Mouse (Mus musculus) adrenal gland, postnatal 25 days (tissue): ENCODE results near the gene Susd3. TPM values are rescaled to one million over a fixed set of nuclear protein-coding genes. Genes with fewer than 3 reads are reported as not detected.

Experiments
- DNase-seq: peaks from one replicate; pipeline ENCODE4 v3.0.0; 2021; ENCODE audit warnings: mixed read lengths
- total RNA-seq: library from RNA; stranded (reverse); gene quantifications from 2 replicates; pipeline ENCODE4 v1.2.3, GENCODE M21; 2021

The Susd3 gene
- total RNA-seq, 1 experiment from 2014 or later: 0.43 TPM

DNA sequence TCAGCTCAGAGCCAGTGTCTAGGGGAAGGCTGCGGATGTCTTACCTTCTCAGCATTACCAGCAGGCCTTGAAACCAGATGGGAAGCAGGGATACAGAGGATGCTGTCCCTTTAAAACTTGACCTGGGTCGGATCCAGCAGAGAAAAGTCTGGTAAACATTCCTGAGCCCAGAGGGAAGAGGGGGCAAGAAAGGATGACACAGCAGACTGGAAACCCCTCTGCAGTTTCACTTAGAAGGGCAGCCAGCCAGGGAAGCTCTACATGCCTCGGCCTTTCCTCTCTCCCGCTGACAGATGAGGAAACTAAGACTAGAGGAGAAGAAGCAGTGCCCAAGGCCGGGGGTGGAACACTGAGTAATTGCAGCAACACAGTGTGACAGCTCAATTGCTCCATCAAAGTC, 64.9 kb downstream of the Susd3 start:
- DNase-seq: no peak

DNA sequence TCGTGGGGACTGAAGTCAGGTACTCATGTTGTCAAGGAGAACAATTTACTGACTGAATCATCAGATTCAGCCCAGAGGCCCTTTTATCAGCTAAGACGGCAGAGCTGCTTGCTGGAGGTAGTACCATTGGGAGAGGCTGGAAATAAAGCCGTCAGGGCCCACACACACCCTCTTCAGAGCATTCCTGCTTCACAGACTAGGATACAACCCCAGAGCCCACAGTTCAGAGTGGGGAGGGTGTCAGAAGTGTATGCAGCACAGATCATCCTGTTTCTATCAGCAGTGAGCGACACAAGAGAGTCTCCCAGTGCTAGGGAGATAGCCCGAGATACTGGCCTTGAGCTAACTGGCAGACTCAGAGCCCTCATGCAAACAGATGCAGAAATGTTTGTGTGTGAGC, 65.3 kb downstream of the Susd3 start:
- no peak for DNase-seq

- no peak for DNase-seq
Observed at GRCm38 (mm10) chr13:49181411-49181984, 67.0 kb downstream of the Susd3 start.

- no peak for DNase-seq
Observed at GRCm38 (mm10) chr13:49180691-49181090, 67.8 kb downstream of the Susd3 start.

Other genes starting within 250 kb of the Susd3 start
- 2.4 and 4.2 TPM in 2 replicates for gene Wnk2, start 100.7 kb downstream of the Susd3 start, total RNA-seq
- gene Ninj1, start 61.2 kb downstream of the Susd3 start, total RNA-seq: 47.6 and 55.2 TPM in 2 replicates
- 52.0 and 60.3 TPM in 2 replicates for gene Card19, start 32.7 kb downstream of the Susd3 start, total RNA-seq
- gene Fgd3, start 71.6 kb upstream of the Susd3 start, total RNA-seq: 1.5 and 2.8 TPM in 2 replicates
- 43.7 and 45.2 TPM in 2 replicates for gene Bicd2, start 92.9 kb upstream of the Susd3 start, total RNA-seq
- 24.1 and 27.7 TPM in 2 replicates for gene Ippk, start 172.5 kb upstream of the Susd3 start, total RNA-seq
- 1.5 and 2.1 TPM in 2 replicates for gene Tes3-ps, start 244.6 kb upstream of the Susd3 start, total RNA-seq